Mouse (Mus musculus): ENCODE results near the gene Slc15a3.

The Slc15a3 gene

GRCm38 (mm10) chr19:10822534-10822933 is 17.0 kb upstream of the Slc15a3 start:
- no peak for DNase-seq (ENCODE audit: low spot score in 2 of 2)

GRCm38 (mm10) chr19:10824061-10824460 is 15.5 kb upstream of the Slc15a3 start:
- no peak for DNase-seq (ENCODE audit: low spot score in 2 of 2)

- DNase-seq (ENCODE audit: low spot score in 2 of 2), result no peak
These were observed 11.2 kb upstream of the Slc15a3 start for GRCm38 (mm10) chr19:10828321-10828720.

- DNase-seq (ENCODE audit: low spot score in 2 of 2), result no peak
These were observed 9.9 kb upstream of the Slc15a3 start, which contains the start of gene Cd6 for GRCm38 (mm10) chr19:10829436-10830175. TSS of gene Cd6 (minus strand) at chr19:10830058.

- peak; percentile 61 to 68 for DNase-seq (ENCODE audit: low spot score in 2 of 2)
These were observed 8.1 kb upstream of the Slc15a3 start for GRCm38 (mm10) chr19:10831424-10831823.

- DNase-seq (ENCODE audit: low spot score in 2 of 2), result no peak
These were observed 7.5 kb upstream of the Slc15a3 start for GRCm38 (mm10) chr19:10832030-10832429.

- no peak for DNase-seq (ENCODE audit: low spot score in 2 of 2)
These were observed 5.9 kb upstream of the Slc15a3 start for GRCm38 (mm10) chr19:10833611-10834010.

GRCm38 (mm10) chr19:10835671-10836070 is 3.9 kb upstream of the Slc15a3 start:
- DNase-seq (ENCODE audit: low spot score in 2 of 2), result no peak

GRCm38 (mm10) chr19:10841721-10842626 is 2.4 kb downstream of the Slc15a3 start:
- DNase-seq (ENCODE audit: low spot score in 2 of 2), result no peak

- DNase-seq (ENCODE audit: low spot score in 2 of 2), result no peak
These were observed 3.4 kb downstream of the Slc15a3 start for GRCm38 (mm10) chr19:10842914-10843313.

- DNase-seq (ENCODE audit: low spot score in 2 of 2), result no peak
These were observed 4.7 kb downstream of the Slc15a3 start for GRCm38 (mm10) chr19:10844206-10844605.

GRCm38 (mm10) chr19:10845454-10845853 is 5.9 kb downstream of the Slc15a3 start:
- no peak for DNase-seq (ENCODE audit: low spot score in 2 of 2)

GRCm38 (mm10) chr19:10846150-10846549 is 6.6 kb downstream of the Slc15a3 start:
- no peak for DNase-seq (ENCODE audit: low spot score in 2 of 2)

- DNase-seq (ENCODE audit: low spot score in 2 of 2), result no peak
These were observed 8.0 kb downstream of the Slc15a3 start for GRCm38 (mm10) chr19:10847311-10848087.

- DNase-seq (ENCODE audit: low spot score in 2 of 2), result no peak
These were observed 15.9 kb downstream of the Slc15a3 start for GRCm38 (mm10) chr19:10855422-10855821.

- no peak for DNase-seq (ENCODE audit: low spot score in 2 of 2)
These were observed 17.0 kb downstream of the Slc15a3 start for GRCm38 (mm10) chr19:10856520-10856919.

- no peak for DNase-seq (ENCODE audit: low spot score in 2 of 2)
These were observed 20.6 kb downstream of the Slc15a3 start for GRCm38 (mm10) chr19:10860072-10860497.

GRCm38 (mm10) chr19:10866351-10866750 is 26.8 kb downstream of the Slc15a3 start:
- no peak for DNase-seq (ENCODE audit: low spot score in 2 of 2)

GRCm38 (mm10) chr19:10867946-10868622 is 28.6 kb downstream of the Slc15a3 start:
- DNase-seq (ENCODE audit: low spot score in 2 of 2), result no peak

- no peak for DNase-seq (ENCODE audit: low spot score in 2 of 2)
These were observed 29.2 kb downstream of the Slc15a3 start for GRCm38 (mm10) chr19:10868623-10869141.
